Mouse (Mus musculus): ENCODE data around the gene Mybphl.

- TF ChIP-seq POLR2A (IDR thresholded peaks at IDR 0.05; ENCODE audit: control insufficient read depth, extremely low read depth, insufficient read depth, low read length, poor library complexity) (no peak), CTCF (IDR thresholded peaks at IDR 0.05; ENCODE audit: borderline replicate concordance, control insufficient read depth, extremely low read depth, insufficient read depth, low read length, poor library complexity) (no peak)
Measured at GRCm38 (mm10) chr3:108336878-108337277, 27.8 kb upstream of the Mybphl start.
